Mouse (Mus musculus): Measurements from ENCODE around the gene Fis1.

DNA sequence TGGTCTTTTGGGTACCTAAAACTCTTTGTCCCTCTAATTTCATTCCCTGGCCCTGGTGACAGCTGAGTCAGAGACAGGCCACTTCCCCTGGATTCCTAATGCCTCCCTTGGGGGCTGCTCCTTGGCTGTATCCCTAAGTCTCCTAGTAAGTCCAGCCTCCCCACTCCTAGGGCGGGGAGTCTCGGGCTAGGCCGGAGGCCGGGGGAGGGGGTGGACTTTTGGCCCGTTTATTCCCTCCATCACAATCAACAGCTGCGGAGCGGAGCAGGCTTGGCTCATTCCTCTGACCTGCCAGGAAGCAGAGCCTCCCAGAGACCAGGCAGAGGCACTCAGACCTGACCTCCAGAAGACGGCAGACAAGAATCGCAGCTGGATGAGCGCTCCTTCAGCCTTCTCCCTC is 14.5 kb downstream of the Fis1 start:
- TF ChIP-seq CTCF (IDR thresholded peaks at IDR 0.05), result no peak
- 0 out of 2 replicates have a peak, but pooled peaks have one; percentile 84 for TF ChIP-seq EP300 (IDR thresholded peaks at IDR 0.05; ENCODE audit: insufficient read depth, low read depth, low read length)
